ENCODE assay signal across 15 mouse cellular contexts in the genomic region with DNA sequence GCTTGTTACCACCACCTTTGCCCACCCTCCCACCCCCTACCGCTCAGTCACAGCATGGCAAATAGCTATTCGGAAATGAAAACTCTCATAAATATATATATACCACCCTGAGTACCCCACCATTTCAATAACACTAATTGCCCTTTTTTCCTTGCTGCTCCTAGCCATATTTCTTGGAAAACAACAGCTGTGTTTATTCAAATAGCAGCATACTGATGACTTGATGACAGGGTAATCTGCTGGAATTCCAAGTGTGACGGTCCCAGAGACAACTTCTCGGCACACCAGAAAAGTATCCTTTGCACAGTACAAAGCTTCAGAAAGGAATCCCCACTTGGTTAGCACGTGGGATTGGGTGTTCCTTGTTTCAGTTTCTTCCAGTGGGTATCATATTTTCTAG.
DNase-seq lines count a peak whose midpoint lies in the region; ATAC-seq and TF ChIP-seq lines count a peak whose summit lies in the region.
"Had no signal": no experiment of that assay in that cellular context is flagged by ENCODE, and none has a peak within 500 bp of the region (broad histone marks: within the 10 kb centered on the region; RNA-seq: fewer than 3 reads in every experiment).

No protein-coding gene starts in this region.

- H3K4me2 ChIP-seq in forebrain, embryonic 14.5 days (ENCODE audit: low read length), result no peak overlapping the region
- no peak overlapping the region for H3K4me2 ChIP-seq in forebrain, embryonic 11.5 days (ENCODE audit: low read depth, low read length, severe bottlenecking)
- H3K4me2 ChIP-seq in limb, embryonic 13.5 days (replicated peaks), result no peak overlapping the region
- H3K4me2 ChIP-seq in heart, postnatal 0 days (ENCODE audit: low read depth, low read length), result peak overlapping the region; percentile 36
- H3K4me2 ChIP-seq in myocyte (ENCODE audit: low read depth), result peak overlapping the region; percentile 65
- H3K4me2 ChIP-seq: liver, embryonic 13.5 days; midbrain, embryonic 13.5 days had no signal

- peak; percentile 41 for DNase-seq in forebrain, embryonic 14.5 days (ENCODE audit: low spot score)
- no peak for DNase-seq in forebrain, embryonic 11.5 days (ENCODE audit: low spot score)
- DNase-seq in limb, embryonic 10.5 days (ENCODE audit: low spot score), result no peak
- no peak for DNase-seq in heart, postnatal 0 days (ENCODE audit: low spot score)
- DNase-seq in urinary bladder, postnatal 4 days (ENCODE audit: low spot score in 2 of 2), result no peak
- no peak for DNase-seq in ovary, postnatal 10 days (ENCODE audit: low spot score)
- DNase-seq: B cell, adult 2 months; kidney, postnatal 4 days; liver, embryonic 13.5 days; retina, postnatal 1 day; thymus, adult 2 months had no signal

- WGBS in forebrain, embryonic 14.5 days, result 69% methylated on average over 5 of the region's 5 CpGs
- WGBS in forebrain, embryonic 11.5 days, result 72% methylated on average over 5 of the region's 5 CpGs
- 35% methylated on average over 5 of the region's 5 CpGs for WGBS in limb, embryonic 13.5 days
- 62% methylated on average over 5 of the region's 5 CpGs for WGBS in limb, embryonic 10.5 days
- 31% methylated on average over 5 of the region's 5 CpGs for WGBS in heart, postnatal 0 days

- no peak for TF ChIP-seq EP300 in heart, postnatal 0 days (IDR thresholded peaks at IDR 0.05; ENCODE audit: low read depth)

- no peaks in the 10 kb centered on the region for H3K4me1 ChIP-seq in forebrain, embryonic 14.5 days (ENCODE audit: control insufficient read depth, insufficient read depth, low read length)
- H3K4me1 ChIP-seq in forebrain, embryonic 11.5 days (replicated peaks; ENCODE audit: control insufficient read depth, insufficient read depth, low read length), result no peaks in the 10 kb centered on the region
- H3K4me1 ChIP-seq in limb, embryonic 13.5 days, result peaks cover 4% of the 10 kb centered on the region; the same call in 1 of the 2 replicates
- H3K4me1 ChIP-seq in limb, embryonic 10.5 days, result 0 out of 2 replicates have a peak, but pooled peaks cover 4% of the 10 kb centered on the region
- peaks cover 21% of the 10 kb centered on the region for H3K4me1 ChIP-seq in heart, postnatal 0 days (ENCODE audit: control insufficient read depth, insufficient read depth)
- H3K4me1 ChIP-seq: liver, embryonic 13.5 days; midbrain, embryonic 13.5 days had no signal

- H3K79me2 ChIP-seq in myocyte (ENCODE audit: control insufficient read depth, insufficient read depth), result no peaks in the 10 kb centered on the region

- no peak for TF ChIP-seq POLR2A in myocyte (IDR thresholded peaks at IDR 0.05; ENCODE audit: insufficient read length, low read depth)

- no peak overlapping the region for H3ac ChIP-seq in myocyte (ENCODE audit: control insufficient read depth, insufficient read length)

- no peak overlapping the region for H3K4me3 ChIP-seq in forebrain, embryonic 14.5 days (ENCODE audit: low read depth, low read length)
- H3K4me3 ChIP-seq in forebrain, embryonic 11.5 days (ENCODE audit: low read depth, low read length), result no peak overlapping the region
- H3K4me3 ChIP-seq in limb, embryonic 13.5 days, result no peak overlapping the region
- no peak overlapping the region for H3K4me3 ChIP-seq in limb, embryonic 10.5 days
- no peak overlapping the region for H3K4me3 ChIP-seq in heart, postnatal 0 days (ENCODE audit: low read depth, low read length)
- H3K4me3 ChIP-seq in myocyte, result no peak overlapping the region
- H3K4me3 ChIP-seq: left cerebral cortex, adult 2 months; liver, embryonic 13.5 days; midbrain, embryonic 13.5 days had no signal

- no peak for TF ChIP-seq CTCF in heart, postnatal 0 days (IDR thresholded peaks at IDR 0.05; ENCODE audit: low read depth)

- H3K9ac ChIP-seq in forebrain, embryonic 14.5 days (ENCODE audit: low read length), result no peak overlapping the region
- H3K9ac ChIP-seq in forebrain, embryonic 11.5 days (ENCODE audit: low read length), result no peak overlapping the region
- no peak overlapping the region for H3K9ac ChIP-seq in limb, embryonic 13.5 days
- H3K9ac ChIP-seq in heart, postnatal 0 days (replicated peaks; ENCODE audit: low read depth, low read length), result no peak overlapping the region
- H3K9ac ChIP-seq: liver, embryonic 13.5 days; midbrain, embryonic 13.5 days had no signal

- no peaks in the 10 kb centered on the region for H3K9me3 ChIP-seq in forebrain, embryonic 14.5 days (replicated peaks; ENCODE audit: control insufficient read depth, low read length)
- H3K9me3 ChIP-seq in forebrain, embryonic 11.5 days (ENCODE audit: control insufficient read depth, low read length), result no peaks in the 10 kb centered on the region
- no peaks in the 10 kb centered on the region for H3K9me3 ChIP-seq in limb, embryonic 13.5 days
- H3K9me3 ChIP-seq in limb, embryonic 10.5 days (replicated peaks), result no peaks in the 10 kb centered on the region
- H3K9me3 ChIP-seq in heart, postnatal 0 days (replicated peaks; ENCODE audit: control insufficient read depth, low read length), result no peaks in the 10 kb centered on the region
- H3K9me3 ChIP-seq: liver, embryonic 13.5 days; midbrain, embryonic 13.5 days had no signal

- H3K36me3 ChIP-seq in forebrain, embryonic 14.5 days (ENCODE audit: control insufficient read depth, insufficient read depth, low read length), result no peaks in the 10 kb centered on the region
- H3K36me3 ChIP-seq in forebrain, embryonic 11.5 days (ENCODE audit: control insufficient read depth, insufficient read depth, low read length), result no peaks in the 10 kb centered on the region
- no peaks in the 10 kb centered on the region for H3K36me3 ChIP-seq in limb, embryonic 13.5 days
- no peaks in the 10 kb centered on the region for H3K36me3 ChIP-seq in limb, embryonic 10.5 days
- no peaks in the 10 kb centered on the region for H3K36me3 ChIP-seq in heart, postnatal 0 days (replicated peaks; ENCODE audit: control insufficient read depth, insufficient read depth, low read length)
- no peaks in the 10 kb centered on the region for H3K36me3 ChIP-seq in myocyte (ENCODE audit: control insufficient read depth, insufficient read depth)
- H3K36me3 ChIP-seq: liver, embryonic 13.5 days; midbrain, embryonic 13.5 days had no signal

- no peaks in the 10 kb centered on the region for H3K27me3 ChIP-seq in forebrain, embryonic 14.5 days (replicated peaks; ENCODE audit: control insufficient read depth, insufficient read depth, low read length)
- no peaks in the 10 kb centered on the region for H3K27me3 ChIP-seq in forebrain, embryonic 11.5 days (ENCODE audit: control insufficient read depth, insufficient read depth, low read length)
- no peaks in the 10 kb centered on the region for H3K27me3 ChIP-seq in limb, embryonic 13.5 days
- no peaks in the 10 kb centered on the region for H3K27me3 ChIP-seq in limb, embryonic 10.5 days (ENCODE audit: low read depth, poor library complexity, severe bottlenecking)
- H3K27me3 ChIP-seq in heart, postnatal 0 days (ENCODE audit: control insufficient read depth, insufficient read depth, low read length), result no peaks in the 10 kb centered on the region
- H3K27me3 ChIP-seq in myocyte (ENCODE audit: control insufficient read depth, insufficient read depth, insufficient read length), result no peaks in the 10 kb centered on the region
- H3K27me3 ChIP-seq: liver, embryonic 13.5 days; midbrain, embryonic 13.5 days had no signal

- ATAC-seq in forebrain, embryonic 14.5 days, result 0 out of 2 replicates have a peak, but pooled peaks have one; percentile 42
- no peak for ATAC-seq in forebrain, embryonic 11.5 days (replicated peaks; ENCODE audit: low FRiP score)
- ATAC-seq in limb, embryonic 13.5 days (ENCODE audit: low FRiP score, low read depth), result peak; percentile 75; the same call in 1 of the 2 replicates
- ATAC-seq in heart, postnatal 0 days (ENCODE audit: insufficient read depth, low read depth), result 0 out of 2 replicates have a peak, but pooled peaks have one; percentile 44
- ATAC-seq: midbrain, embryonic 13.5 days had no signal

- no peak overlapping the region for H3K27ac ChIP-seq in forebrain, embryonic 14.5 days (ENCODE audit: low read depth, low read length)
- no peak overlapping the region for H3K27ac ChIP-seq in forebrain, embryonic 11.5 days (ENCODE audit: low read depth, low read length)
- H3K27ac ChIP-seq in limb, embryonic 13.5 days, result no peak overlapping the region
- no peak overlapping the region for H3K27ac ChIP-seq in limb, embryonic 10.5 days
- H3K27ac ChIP-seq in heart, postnatal 0 days (ENCODE audit: low read depth), result no peak overlapping the region
- H3K27ac ChIP-seq: left cerebral cortex, adult 2 months; liver, embryonic 13.5 days; midbrain, embryonic 13.5 days had no signal

TF ChIP-seq in myocyte, 11 proteins besides CTCF, POLR2A, EP300 and RAD21:
- TF ChIP-seq MYOD1 (IDR thresholded peaks at IDR 0.05; ENCODE audit: control insufficient read depth in 1 of 3, insufficient read length in 2 of 3, low read depth in 2 of 3) (peak; percentile 36 to 84 (median 71)), CEBPB (IDR thresholded peaks at IDR 0.05; ENCODE audit: insufficient read depth, poor library complexity, severe bottlenecking) (0 out of 2 replicates have a peak, but pooled peaks have one; percentile 22), REST (IDR thresholded peaks at IDR 0.05; ENCODE audit: insufficient read depth, insufficient read length) (no peak), MAX (IDR thresholded peaks at IDR 0.05; ENCODE audit: low read depth) (peak; percentile 36), MYOG (IDR thresholded peaks at IDR 0.05; ENCODE audit: control insufficient read depth in 1 of 3, insufficient read depth in 1 of 3, insufficient read length in 2 of 3, low read depth in 2 of 3) (peak in 1 of 3 experiments; percentile 50), USF1 (IDR thresholded peaks at IDR 0.05; ENCODE audit: low read depth) (no peak), TCF12 (IDR thresholded peaks at IDR 0.05; ENCODE audit: insufficient read depth, poor library complexity, severe bottlenecking) (peak; percentile 84)

Comparison
In these comparisons a context has a peak if more than half of its experiments do, and no peak if none do; other contexts are left out.
1. H3K4me2 ChIP-seq: peak in heart, postnatal 0 days (single experiment) and myocyte (single experiment); none in forebrain, embryonic 14.5 days (single experiment), forebrain, embryonic 11.5 days (single experiment) and limb, embryonic 13.5 days (single experiment).